8 mouse cellular contexts compared by ENCODE assay signal in the genomic region with DNA sequence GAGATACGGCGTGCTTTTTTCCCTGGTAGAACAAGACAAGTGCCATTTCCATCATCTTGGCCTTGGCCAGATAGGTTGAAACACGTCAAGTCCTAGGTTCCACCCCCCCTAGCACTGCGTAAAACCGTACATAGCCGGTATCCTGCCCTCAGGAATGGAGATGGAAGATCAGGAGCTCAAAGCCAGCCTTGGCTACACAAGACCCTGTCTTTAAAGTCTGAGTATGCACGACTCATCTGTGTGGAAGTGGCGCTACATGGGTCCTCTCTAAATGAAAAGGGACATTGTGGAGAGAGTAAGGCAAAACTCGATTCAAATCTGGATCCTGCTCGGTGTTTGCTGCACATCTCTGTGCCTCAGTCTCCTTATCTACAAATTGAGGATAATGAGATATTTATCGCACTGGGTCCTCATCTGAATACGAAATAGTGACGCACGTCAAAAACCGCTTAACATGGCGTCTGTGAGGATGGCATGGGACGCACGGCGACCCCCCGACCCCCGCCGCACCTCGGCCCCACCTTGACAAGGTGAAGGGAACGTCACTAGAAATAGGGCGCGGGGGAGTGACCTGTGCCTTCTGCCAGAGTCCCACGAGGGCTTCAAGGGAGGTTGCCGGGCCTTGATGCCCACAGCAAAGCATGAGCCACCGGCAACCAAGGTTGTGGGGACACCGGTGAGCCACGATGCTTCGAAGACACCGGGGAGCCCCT. TPM values are rescaled to one million over a fixed set of nuclear protein-coding genes. Genes with fewer than 3 reads are reported as not detected.
DNase-seq lines count a peak whose midpoint lies in the region; ATAC-seq and TF ChIP-seq lines count a peak whose summit lies in the region.

No protein-coding gene starts in this region.

- WGBS in lung, postnatal 0 days: 10% methylated on average over 33 of the region's 33 CpGs
- 12% methylated on average over 33 of the region's 33 CpGs for WGBS in hindbrain, embryonic 15.5 days
- WGBS in midbrain, embryonic 14.5 days: 11% methylated on average over 33 of the region's 33 CpGs

- H3K9me3 ChIP-seq in lung, postnatal 0 days (ENCODE audit: low read length): no peaks in the 10 kb centered on the region
- no peaks in the 10 kb centered on the region for H3K9me3 ChIP-seq in hindbrain, embryonic 15.5 days
- no peaks in the 10 kb centered on the region for H3K9me3 ChIP-seq in midbrain, embryonic 14.5 days (ENCODE audit: control insufficient read depth, low read length)

- peak overlapping the region; percentile 95 for H3K9ac ChIP-seq in lung, postnatal 0 days (replicated peaks; ENCODE audit: low read depth)
- H3K9ac ChIP-seq in hindbrain, embryonic 15.5 days: peak overlapping the region; percentile 97
- peak overlapping the region; percentile 89 for H3K9ac ChIP-seq in midbrain, embryonic 14.5 days (replicated peaks; ENCODE audit: low read length)

- DNase-seq in cerebellum, adult 11-12 months: peak; percentile 44
- no peak for DNase-seq in cerebellum, postnatal 4 days (ENCODE audit: low spot score in 2 of 2)
- DNase-seq in lung, postnatal 0 days (ENCODE audit: low spot score): peak; percentile 14
- no peak for DNase-seq in lung, postnatal 10 days
- DNase-seq in midbrain, embryonic 14.5 days: no peak
- DNase-seq in right cerebral cortex, postnatal 10 days (ENCODE audit: low spot score in 2 of 2): no peak
- DNase-seq in thymus, postnatal 10 days (ENCODE audit: low spot score in 2 of 2): no peak

- no peak for TF ChIP-seq EP300 in lung, postnatal 0 days (IDR thresholded peaks at IDR 0.05)

- no peak for TF ChIP-seq CTCF in lung, postnatal 0 days (IDR thresholded peaks at IDR 0.05)

- no peaks in the 10 kb centered on the region; the same call in 1 of the 2 replicates for H3K36me3 ChIP-seq in lung, postnatal 0 days (ENCODE audit: insufficient read depth, low read length)
- H3K36me3 ChIP-seq in hindbrain, embryonic 15.5 days: peaks cover 13% of the 10 kb centered on the region
- H3K36me3 ChIP-seq in midbrain, embryonic 14.5 days (ENCODE audit: control insufficient read depth, insufficient read depth, low read length): peaks cover 21% of the 10 kb centered on the region

- H3K4me1 ChIP-seq in lung, postnatal 0 days (ENCODE audit: insufficient read depth, low read depth, low read length): peaks cover 18% of the 10 kb centered on the region; the same call in 1 of the 2 replicates
- H3K4me1 ChIP-seq in hindbrain, embryonic 15.5 days (replicated peaks): peaks cover 48% of the 10 kb centered on the region
- peaks cover 34% of the 10 kb centered on the region for H3K4me1 ChIP-seq in midbrain, embryonic 14.5 days (ENCODE audit: control insufficient read depth, insufficient read depth, low read length)

- H3K4me3 ChIP-seq in lung, postnatal 0 days (ENCODE audit: low read depth, low read length): peak overlapping the region; percentile 90
- peak overlapping the region; percentile 88 for H3K4me3 ChIP-seq in hindbrain, embryonic 15.5 days
- peak overlapping the region; percentile 90 for H3K4me3 ChIP-seq in midbrain, embryonic 14.5 days (replicated peaks; ENCODE audit: low read depth, low read length)

- no peaks in the 10 kb centered on the region for H3K27me3 ChIP-seq in lung, postnatal 0 days (replicated peaks; ENCODE audit: insufficient read depth, low read length)
- no peaks in the 10 kb centered on the region for H3K27me3 ChIP-seq in hindbrain, embryonic 15.5 days
- H3K27me3 ChIP-seq in midbrain, embryonic 14.5 days (ENCODE audit: control insufficient read depth, insufficient read depth, low read length): no peaks in the 10 kb centered on the region

- peak overlapping the region; percentile 71; the same call in 1 of the 2 replicates for H3K27ac ChIP-seq in lung, postnatal 0 days (ENCODE audit: low read length)
- H3K27ac ChIP-seq in hindbrain, embryonic 15.5 days (replicated peaks): peak overlapping the region; percentile 82
- H3K27ac ChIP-seq in midbrain, embryonic 14.5 days (replicated peaks; ENCODE audit: low read depth, low read length): peak overlapping the region; percentile 63

- H3K4me2 ChIP-seq in lung, postnatal 0 days (replicated peaks; ENCODE audit: low read depth, low read length): peak overlapping the region; percentile 74
- H3K4me2 ChIP-seq in hindbrain, embryonic 15.5 days: peak overlapping the region; percentile 95
- peak overlapping the region; percentile 93 for H3K4me2 ChIP-seq in midbrain, embryonic 14.5 days (ENCODE audit: low read length)

- ATAC-seq in lung, postnatal 0 days: no peak; the same call in 1 of the 2 replicates
- no peak; the same call in 1 of the 2 replicates for ATAC-seq in hindbrain, embryonic 15.5 days (ENCODE audit: low FRiP score, low read depth)
- ATAC-seq in midbrain, embryonic 14.5 days (ENCODE audit: low FRiP score, low TSS enrichment): no peak; the same call in 1 of the 2 replicates

RNA-seq across cellular contexts. Expression of gene Ddx24, which starts 0.5 kb away (rescaled TPM):
- 87.2 and 92.0 TPM in 2 replicates for polyA plus RNA-seq in lung, postnatal 0 days (2015; fragmentation: Nextera tagmentation; extraction: Ambion mirVana)
- polyA plus RNA-seq in hindbrain, embryonic 15.5 days (2015; fragmentation: Nextera tagmentation; extraction: Ambion mirVana): 158 and 171 TPM in 2 replicates
- polyA plus RNA-seq in midbrain, embryonic 14.5 days (2014; fragmentation: Nextera tagmentation; extraction: Ambion mirVana): 112 and 140 TPM in 2 replicates

RNA-seq across cellular contexts. Expression of gene Ifi27, which starts 8.8 kb away (rescaled TPM):
- 69.5 and 72.5 TPM in 2 replicates for polyA plus RNA-seq in lung, postnatal 0 days (2015; fragmentation: Nextera tagmentation; extraction: Ambion mirVana)
- polyA plus RNA-seq in hindbrain, embryonic 15.5 days (2015; fragmentation: Nextera tagmentation; extraction: Ambion mirVana): 14.4 and 18.4 TPM in 2 replicates
- 5.8 and 9.4 TPM in 2 replicates for polyA plus RNA-seq in midbrain, embryonic 14.5 days (2014; fragmentation: Nextera tagmentation; extraction: Ambion mirVana)

RNA-seq across cellular contexts. Expression of gene 9330161L09Rik, which starts 17.6 kb away (rescaled TPM):
- 0.18 and 0.19 TPM in 2 replicates for polyA plus RNA-seq in lung, postnatal 0 days (2015; fragmentation: Nextera tagmentation; extraction: Ambion mirVana)
- 0.97 and 1.3 TPM in 2 replicates for polyA plus RNA-seq in hindbrain, embryonic 15.5 days (2015; fragmentation: Nextera tagmentation; extraction: Ambion mirVana)
- polyA plus RNA-seq in midbrain, embryonic 14.5 days (2014; fragmentation: Nextera tagmentation; extraction: Ambion mirVana): 1.6 and 2.2 TPM in 2 replicates

RNA-seq across cellular contexts. Expression of gene Ifi27l2a, which starts 18.3 kb away (rescaled TPM):
- 23.1 and 47.7 TPM in 2 replicates for polyA plus RNA-seq in lung, postnatal 0 days (2015; fragmentation: Nextera tagmentation; extraction: Ambion mirVana)
- 5.6 and 13.0 TPM in 2 replicates for polyA plus RNA-seq in hindbrain, embryonic 15.5 days (2015; fragmentation: Nextera tagmentation; extraction: Ambion mirVana)
- polyA plus RNA-seq in midbrain, embryonic 14.5 days (2014; fragmentation: Nextera tagmentation; extraction: Ambion mirVana): 12.8 TPM in 1 of 2 replicates, not detected in the other

RNA-seq across cellular contexts. Expression of gene Ifi27l2b, which starts 31.9 kb away (rescaled TPM):
- not detected in 2 replicates for polyA plus RNA-seq in lung, postnatal 0 days (2015; fragmentation: Nextera tagmentation; extraction: Ambion mirVana)
- not detected in 2 replicates for polyA plus RNA-seq in hindbrain, embryonic 15.5 days (2015; fragmentation: Nextera tagmentation; extraction: Ambion mirVana)
- polyA plus RNA-seq in midbrain, embryonic 14.5 days (2014; fragmentation: Nextera tagmentation; extraction: Ambion mirVana): not detected in 2 replicates

Comparison
In these comparisons a context has a peak if more than half of its experiments do, and no peak if none do; other contexts are left out.
1. DNase-seq: peak in cerebellum, adult 11-12 months (single experiment) and lung, postnatal 0 days (single experiment); none in cerebellum, postnatal 4 days (0 of 2), lung, postnatal 10 days (single experiment), midbrain, embryonic 14.5 days (single experiment), right cerebral cortex, postnatal 10 days (0 of 2) and thymus, postnatal 10 days (0 of 2).
2. Peak in every context shown above with its lines, with median percentiles within 50 percentile points of each other: H3K27ac ChIP-seq, H3K4me2 ChIP-seq, H3K4me3 ChIP-seq and H3K9ac ChIP-seq.